Mouse (Mus musculus) liver, embryonic 13.5 days (tissue): Measurements from ENCODE around the gene Pex6. TPM values are rescaled to one million over a fixed set of nuclear protein-coding genes. Genes with fewer than 3 reads are reported as not detected.

ENCODE experiments used
- ATAC-seq: fragments of 200-750 bp; cut with Nextera tagmentation; 2 replicates; pipeline ENCODE4 v1.8.0; 2017; ENCODE audit warnings: low read depth, mild to moderate bottlenecking, moderate number of reproducible peaks, moderate library complexity
- DNase-seq: peaks from one replicate; pipeline ENCODE4 v3.0.0; 2022
- H3K27ac ChIP-seq: fragments of 300-500 bp; sonication (generic); 2 replicates; pipeline ENCODE4 v1.5.1; 2015; ENCODE audit warnings: moderate library complexity, mild to moderate bottlenecking, inconsistent platforms
- H3K27me3 ChIP-seq: fragments of 300-500 bp; sonication (generic); 2 replicates; pipeline ENCODE4 v1.6.1; 2015; ENCODE audit warnings: mild to moderate bottlenecking, inconsistent platforms
- H3K36me3 ChIP-seq: fragments of 300-500 bp; sonication (generic); 2 replicates; pipeline ENCODE4 v1.6.1; 2015; ENCODE audit warnings: mild to moderate bottlenecking, inconsistent platforms
- H3K4me1 ChIP-seq: fragments of 300-500 bp; sonication (generic); replicated peaks from 2 replicates; pipeline ENCODE4 v1.6.1; 2015; ENCODE audit warnings: inconsistent platforms
- H3K4me2 ChIP-seq: fragments of 300-500 bp; sonication (generic); 2 replicates; pipeline ENCODE4 v1.6.1; 2015; ENCODE audit warnings: inconsistent platforms, mild to moderate bottlenecking, moderate library complexity
- H3K4me3 ChIP-seq: fragments of 300-500 bp; sonication (generic); replicated peaks from 2 replicates; pipeline ENCODE4 v1.5.1; 2015; ENCODE audit warnings: mild to moderate bottlenecking, inconsistent platforms
- H3K9ac ChIP-seq: fragments of 300-500 bp; sonication (generic); 2 replicates; pipeline ENCODE4 v1.6.1; 2015; ENCODE audit warnings: mild to moderate bottlenecking, inconsistent platforms
- H3K9me3 ChIP-seq: fragments of 300-500 bp; sonication (generic); replicated peaks from 2 replicates; pipeline ENCODE4 v1.6.1; 2016; ENCODE audit warnings: inconsistent platforms
- WGBS: fragments of 180-500 bp; shearing (Covaris S2); methylation state at CpG from one replicate; pipeline ENCODE4 v1.1.7; 2015; ENCODE audit not compliant: insufficient replicate concordance; 5-methylcytosine and 5-hydroxymethylcytosine counted together
- polyA plus RNA-seq: library from polyadenylated mRNA; unstranded; fragments of >200 nt; fragmentation: Nextera tagmentation; extraction: Ambion mirVana; gene quantifications from 2 replicates; pipeline ENCODE4 v1.2.1, GENCODE M21; 2015

Gene Pex6
- polyA plus RNA-seq, 1 experiment from 2014 or later: 9.4 TPM

GRCm38 (mm10) chr17:46721077-46721476 is 9.8 kb downstream of the Pex6 start:
- WGBS: 80% methylated on average over 7 of the region's 7 CpGs
- Histone ChIP-seq H3K27ac (no peak overlapping the region), H3K36me3 (peaks cover 51% of the 10 kb centered on the region), H3K4me2 (no peak overlapping the region), H3K4me3 (no peak overlapping the region), H3K9ac (no peak overlapping the region), H3K4me1 (peaks cover 3% of the 10 kb centered on the region; the same call in 1 of the 2 replicates), H3K27me3 (no peaks in the 10 kb centered on the region), H3K9me3 (no peaks in the 10 kb centered on the region)
- DNase-seq (no peak), ATAC-seq (no peak)

- no peaks in the 10 kb centered on the region for H3K9me3 ChIP-seq
- DNase-seq: no peak
- H3K36me3 ChIP-seq: peaks cover 41% of the 10 kb centered on the region
- no peak overlapping the region for H3K9ac ChIP-seq
- no peak for ATAC-seq
- H3K4me3 ChIP-seq: no peak overlapping the region
- peaks cover 16% of the 10 kb centered on the region for H3K27me3 ChIP-seq
- WGBS: 80% methylated on average over 20 of the region's 20 CpGs
- no peak overlapping the region for H3K27ac ChIP-seq
- H3K4me2 ChIP-seq: no peak overlapping the region
- H3K4me1 ChIP-seq: peaks cover 3% of the 10 kb centered on the region; the same call in 1 of the 2 replicates
Measured at GRCm38 (mm10) chr17:46724477-46725084, 13.3 kb downstream of the Pex6 start.

GRCm38 (mm10) chr17:46725273-46725672 is 14.0 kb downstream of the Pex6 start:
- no peak for DNase-seq
- no peak overlapping the region for H3K27ac ChIP-seq
- H3K9ac ChIP-seq: no peak overlapping the region
- H3K4me2 ChIP-seq: no peak overlapping the region
- no peaks in the 10 kb centered on the region for H3K9me3 ChIP-seq
- peaks cover 41% of the 10 kb centered on the region for H3K36me3 ChIP-seq
- peaks cover 3% of the 10 kb centered on the region; the same call in 1 of the 2 replicates for H3K4me1 ChIP-seq
- no peak overlapping the region for H3K4me3 ChIP-seq
- peaks cover 18% of the 10 kb centered on the region for H3K27me3 ChIP-seq
- no peak for ATAC-seq
- WGBS: 67% methylated on average over 9 of the region's 9 CpGs

- Histone ChIP-seq H3K9me3 (no peaks in the 10 kb centered on the region), H3K4me2 (no peak overlapping the region), H3K27ac (no peak overlapping the region), H3K9ac (no peak overlapping the region), H3K27me3 (peaks cover 18% of the 10 kb centered on the region), H3K36me3 (peaks cover 41% of the 10 kb centered on the region), H3K4me3 (no peak overlapping the region), H3K4me1 (peaks cover 3% of the 10 kb centered on the region; the same call in 1 of the 2 replicates)
- ATAC-seq: no peak
- WGBS: 81% methylated on average over 26 of the region's 26 CpGs
- no peak for DNase-seq
Measured at GRCm38 (mm10) chr17:46725731-46726645, 14.7 kb downstream of the Pex6 start.

- Histone ChIP-seq H3K36me3 (peaks cover 28% of the 10 kb centered on the region), H3K4me1 (peaks cover 3% of the 10 kb centered on the region; the same call in 1 of the 2 replicates), H3K27me3 (peaks cover 18% of the 10 kb centered on the region), H3K9me3 (no peaks in the 10 kb centered on the region), H3K27ac (no peak overlapping the region), H3K4me3 (no peak overlapping the region), H3K9ac (no peak overlapping the region), H3K4me2 (no peak overlapping the region)
- no peak for ATAC-seq
- 85% methylated on average over 11 of the region's 11 CpGs for WGBS
- no peak for DNase-seq
Measured at GRCm38 (mm10) chr17:46727271-46727670, 16.0 kb downstream of the Pex6 start.

GRCm38 (mm10) chr17:46728021-46728420 is 16.8 kb downstream of the Pex6 start:
- Histone ChIP-seq H3K4me3 (no peak overlapping the region), H3K4me2 (0 out of 2 replicates have a peak overlapping the region, but pooled peaks have one; percentile 49), H3K36me3 (peaks cover 26% of the 10 kb centered on the region), H3K9ac (no peak overlapping the region), H3K9me3 (no peaks in the 10 kb centered on the region), H3K27me3 (peaks cover 18% of the 10 kb centered on the region), H3K4me1 (peaks cover 3% of the 10 kb centered on the region; the same call in 1 of the 2 replicates), H3K27ac (no peak overlapping the region)
- WGBS: 35% methylated on average over 6 of the region's 6 CpGs
- ATAC-seq (no peak), DNase-seq (no peak)

- WGBS: 56% methylated on average over 11 of the region's 11 CpGs
- Histone ChIP-seq H3K27me3 (peaks cover 18% of the 10 kb centered on the region), H3K4me3 (peak overlapping the region; percentile 37), H3K4me1 (peaks cover 3% of the 10 kb centered on the region; the same call in 1 of the 2 replicates), H3K27ac (no peak overlapping the region), H3K9me3 (no peaks in the 10 kb centered on the region), H3K4me2 (peak overlapping the region; percentile 49), H3K36me3 (peaks cover 23% of the 10 kb centered on the region), H3K9ac (peak overlapping the region; percentile 49; the same call in 1 of the 2 replicates)
- DNase-seq: no peak
- no peak for ATAC-seq
Measured at GRCm38 (mm10) chr17:46728496-46728895, 17.2 kb downstream of the Pex6 start.

GRCm38 (mm10) chr17:46728904-46729318 is 17.6 kb downstream of the Pex6 start, which contains the start of gene Gnmt:
TSS of gene Gnmt (minus strand) at chr17:46729168.
- Histone ChIP-seq H3K4me2 (peak within 1 kb of the TSS; percentile 49), H3K36me3 (peaks cover 19% of the 10 kb centered on the region), H3K27ac (no peak within 1 kb of the TSS), H3K9me3 (no peaks in the 10 kb centered on the region), H3K27me3 (peaks cover 18% of the 10 kb centered on the region), H3K4me3 (peak within 1 kb of the TSS; percentile 37), H3K9ac (peak within 1 kb of the TSS; percentile 49; the same call in 1 of the 2 replicates), H3K4me1 (peaks cover 4% of the 10 kb centered on the region; the same call in 1 of the 2 replicates)
- no peak for DNase-seq
- peak; percentile 59 for ATAC-seq
- 32% methylated on average over 24 of the region's 24 CpGs for WGBS

GRCm38 (mm10) chr17:46734055-46734454 is 22.8 kb downstream of the Pex6 start:
- Histone ChIP-seq H3K4me2 (no peak overlapping the region), H3K4me1 (peaks cover 15% of the 10 kb centered on the region), H3K27ac (peak overlapping the region; percentile 50; the same call in 1 of the 2 replicates), H3K36me3 (peaks cover 33% of the 10 kb centered on the region), H3K9me3 (no peaks in the 10 kb centered on the region), H3K9ac (no peak overlapping the region), H3K27me3 (peaks cover 7% of the 10 kb centered on the region), H3K4me3 (no peak overlapping the region)
- no peak for ATAC-seq
- no peak for DNase-seq
- 71% methylated on average over 3 of the region's 3 CpGs for WGBS

GRCm38 (mm10) chr17:46735287-46735686 is 24.0 kb downstream of the Pex6 start:
- WGBS: 66% methylated on average over 7 of the region's 7 CpGs
- Histone ChIP-seq H3K4me3 (no peak overlapping the region), H3K9me3 (no peaks in the 10 kb centered on the region), H3K36me3 (peaks cover 33% of the 10 kb centered on the region), H3K27ac (peak overlapping the region; percentile 50), H3K4me2 (no peak overlapping the region), H3K9ac (no peak overlapping the region), H3K4me1 (peaks cover 15% of the 10 kb centered on the region), H3K27me3 (no peaks in the 10 kb centered on the region)
- ATAC-seq (peak; percentile 65), DNase-seq (no peak)

GRCm38 (mm10) chr17:46736160-46736559 is 24.9 kb downstream of the Pex6 start:
- no peak overlapping the region for H3K9ac ChIP-seq
- H3K27ac ChIP-seq: peak overlapping the region; percentile 50
- no peaks in the 10 kb centered on the region for H3K9me3 ChIP-seq
- 56% methylated on average over 10 of the region's 10 CpGs for WGBS
- 0 out of 2 replicates have a peak, but pooled peaks have one; percentile 6 for ATAC-seq
- H3K27me3 ChIP-seq: no peaks in the 10 kb centered on the region
- no peak overlapping the region for H3K4me2 ChIP-seq
- H3K36me3 ChIP-seq: peaks cover 35% of the 10 kb centered on the region
- H3K4me1 ChIP-seq: peaks cover 17% of the 10 kb centered on the region
- H3K4me3 ChIP-seq: no peak overlapping the region
- DNase-seq: no peak
